Mouse (Mus musculus) liver, adult (tissue): ENCODE results near the gene Kcnd3.

Source experiments
- GATA4 ChIP-seq: IDR thresholded peaks from 2 replicates; pipeline ENCODE4 v1.6.1; 2014; ENCODE audit warnings: mild to moderate bottlenecking, low read length; ENCODE audit not compliant: insufficient replicate concordance

The Kcnd3 gene

DNA sequence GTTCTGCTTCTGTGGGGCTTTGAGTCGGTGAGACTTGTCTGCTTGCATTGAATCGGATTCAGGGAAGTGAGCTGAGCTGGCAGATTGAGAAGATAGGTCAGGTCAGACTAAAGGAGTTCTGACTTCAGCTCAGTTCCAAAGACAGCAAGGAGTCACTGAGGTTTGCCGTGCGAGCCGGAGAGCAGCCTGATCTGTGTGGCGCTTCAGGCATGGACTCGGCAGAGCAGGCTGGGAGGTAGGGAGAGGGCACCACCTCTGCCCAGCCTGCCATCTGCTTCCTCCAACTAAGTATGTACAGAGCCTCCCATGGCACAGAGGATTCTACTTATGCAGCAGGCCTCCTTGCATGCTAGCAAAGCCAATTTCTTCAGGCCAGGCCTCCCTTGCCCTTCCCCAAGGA lies 44.1 kb downstream of the Kcnd3 start:
- TF ChIP-seq GATA4, result no peak

DNA sequence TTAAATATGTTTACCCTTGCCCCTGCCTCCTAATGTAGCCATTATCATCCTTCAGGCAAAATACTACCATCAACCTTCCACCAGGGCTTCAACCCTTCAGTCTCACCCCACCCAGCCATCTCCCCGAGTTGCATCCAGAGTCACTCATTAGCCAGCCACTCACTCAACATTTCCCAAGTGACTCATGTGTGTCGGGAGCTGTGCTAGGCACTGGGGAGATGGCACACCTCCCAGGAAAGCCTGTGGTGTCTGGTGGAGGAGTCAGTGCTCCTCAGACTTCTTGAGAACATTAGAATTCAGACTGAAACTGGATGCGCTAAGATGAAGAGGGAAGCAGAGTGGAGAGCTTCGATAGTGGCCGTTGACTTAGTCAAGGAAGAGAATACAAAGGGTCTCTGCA lies 44.8 kb downstream of the Kcnd3 start:
- TF ChIP-seq GATA4, result no peak

DNA sequence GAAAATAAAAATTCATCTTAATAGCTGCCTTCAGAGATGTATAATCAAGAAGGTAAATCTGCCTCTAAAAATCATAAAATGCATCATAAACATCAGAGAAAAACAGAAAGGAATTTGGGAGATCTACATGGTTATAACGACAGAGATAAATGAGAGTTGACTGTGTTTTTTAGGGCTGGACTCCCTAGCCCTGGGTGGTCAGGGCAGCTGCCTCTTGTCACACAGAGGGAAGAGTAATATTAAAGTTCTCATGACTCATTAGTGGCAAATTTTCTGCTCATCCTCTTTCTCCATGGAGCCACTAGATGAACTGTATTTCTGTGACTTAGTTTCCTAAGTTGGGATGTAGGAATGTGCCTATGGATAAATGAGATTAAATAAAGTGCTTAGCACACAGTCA lies 48.9 kb downstream of the Kcnd3 start:
- no peak for TF ChIP-seq GATA4

DNA sequence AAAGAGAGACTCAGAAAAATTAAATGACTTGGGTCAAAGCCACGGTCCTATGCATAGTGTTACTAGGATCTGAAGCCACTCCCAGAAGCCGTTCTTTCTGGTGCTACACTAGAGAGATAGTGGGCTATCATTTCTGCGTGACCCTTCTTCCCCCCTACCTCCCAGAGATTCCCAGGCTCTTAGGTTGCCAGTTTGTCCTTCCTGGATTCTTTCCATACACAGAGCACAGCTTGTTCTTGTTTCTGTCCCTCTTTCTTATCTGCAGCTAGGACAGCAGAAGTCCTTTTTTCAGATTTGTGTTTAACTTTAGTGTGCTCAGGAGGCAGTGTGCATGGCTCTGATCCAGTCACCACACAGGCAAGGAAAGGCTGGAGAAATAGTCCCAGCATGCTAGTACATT lies 52.1 kb downstream of the Kcnd3 start:
- TF ChIP-seq GATA4, result no peak

- no peak for TF ChIP-seq GATA4
Observed at GRCm38 (mm10) chr3:105505161-105505872, 53.2 kb downstream of the Kcnd3 start.

DNA sequence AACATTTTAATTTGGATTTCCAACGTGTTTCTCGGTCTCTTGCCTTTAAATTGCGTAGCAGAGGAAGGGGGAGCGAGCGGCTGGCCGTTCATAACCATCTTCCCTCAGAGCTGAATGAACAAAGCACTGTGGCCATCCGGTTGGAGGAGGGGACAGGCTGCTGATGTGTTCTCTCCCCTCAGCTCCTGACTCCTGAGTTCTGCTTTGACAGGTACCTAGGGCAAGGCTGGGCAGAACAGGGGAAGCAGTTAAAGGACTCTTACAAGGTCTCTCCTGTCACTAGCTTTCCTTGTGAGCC lies 53.7 kb downstream of the Kcnd3 start:
- TF ChIP-seq GATA4, result no peak

DNA sequence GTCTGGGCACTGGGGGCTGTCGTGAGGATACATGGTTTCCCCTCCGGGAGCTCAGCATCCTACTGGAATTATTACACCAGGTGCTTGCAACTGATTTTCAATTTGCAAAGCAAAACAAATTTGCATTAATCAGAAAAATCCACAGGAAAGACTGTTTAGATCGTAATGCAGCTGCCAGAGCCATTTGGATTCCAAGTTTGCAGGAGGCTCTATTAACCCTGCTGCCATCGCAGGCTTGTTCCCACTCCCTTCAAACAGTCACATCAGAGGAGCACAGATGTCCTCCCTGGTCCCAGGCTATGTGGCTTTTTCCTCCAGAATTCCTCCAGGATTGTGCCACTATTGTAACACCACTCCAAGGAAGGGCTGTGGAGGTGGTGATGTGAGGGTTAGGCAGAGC lies 54.5 kb downstream of the Kcnd3 start:
- no peak for TF ChIP-seq GATA4

GRCm38 (mm10) chr3:105509321-105509720 lies 57.2 kb downstream of the Kcnd3 start:
- no peak for TF ChIP-seq GATA4

- TF ChIP-seq GATA4, result no peak
Observed at GRCm38 (mm10) chr3:105511836-105512235, 59.7 kb downstream of the Kcnd3 start.

DNA sequence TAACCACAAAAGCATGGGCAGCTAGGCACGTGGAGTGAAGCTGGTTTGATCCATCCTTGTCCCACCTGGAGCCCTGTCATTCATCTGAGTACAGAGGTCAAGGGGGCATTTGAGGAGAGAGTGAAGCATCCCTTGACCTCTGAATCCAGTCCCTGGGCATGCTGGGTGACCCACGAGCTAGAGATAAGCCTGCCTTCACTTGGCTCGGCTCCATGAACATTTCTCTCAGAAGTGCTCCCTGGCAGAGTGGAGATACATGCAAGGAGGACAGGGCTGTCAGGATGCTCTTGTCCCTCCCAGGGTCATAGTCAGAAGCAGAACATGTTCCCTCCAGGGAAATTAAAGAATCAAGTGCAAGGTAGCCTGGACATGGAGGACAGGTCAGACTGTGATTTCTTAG lies 62.1 kb downstream of the Kcnd3 start:
- no peak for TF ChIP-seq GATA4

DNA sequence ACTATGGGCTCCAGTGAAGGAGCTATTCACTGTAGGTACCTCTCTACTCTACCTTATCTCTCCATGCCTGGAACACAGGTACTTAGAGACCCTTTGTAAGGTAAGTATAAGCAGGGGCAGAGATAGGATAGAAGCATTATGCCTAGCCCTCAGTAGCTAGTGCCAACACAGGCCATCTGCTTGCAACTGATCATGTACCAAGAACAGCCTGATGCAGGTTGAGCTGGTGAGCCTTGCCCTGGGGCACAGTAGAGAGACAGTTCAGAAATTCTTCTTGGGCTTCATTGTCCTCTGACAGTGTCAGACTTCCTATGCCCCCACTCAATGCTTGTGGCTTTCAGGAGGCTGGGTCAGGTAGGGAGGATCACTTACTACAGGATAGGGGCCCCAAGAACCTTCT lies 62.9 kb downstream of the Kcnd3 start:
- no peak for TF ChIP-seq GATA4

DNA sequence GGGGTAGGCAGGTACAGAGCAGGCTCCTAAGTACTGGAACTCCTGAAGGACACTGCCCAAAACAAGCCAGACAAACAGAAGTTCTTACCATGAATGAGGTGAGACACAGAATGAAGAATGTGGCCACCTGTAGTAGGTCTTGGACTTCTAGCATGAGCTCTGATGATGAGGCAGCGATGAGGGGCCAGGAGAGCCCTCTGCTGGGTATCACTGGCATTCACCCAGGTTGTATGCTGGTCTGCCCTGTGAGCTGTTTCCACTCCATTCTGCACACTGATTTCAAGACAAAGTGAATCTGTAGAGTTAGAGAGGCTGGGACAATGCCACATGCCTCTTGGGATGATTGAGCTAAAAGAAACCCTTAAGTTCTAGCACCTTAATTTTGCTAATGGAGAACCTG lies 63.5 kb downstream of the Kcnd3 start:
- TF ChIP-seq GATA4, result no peak

DNA sequence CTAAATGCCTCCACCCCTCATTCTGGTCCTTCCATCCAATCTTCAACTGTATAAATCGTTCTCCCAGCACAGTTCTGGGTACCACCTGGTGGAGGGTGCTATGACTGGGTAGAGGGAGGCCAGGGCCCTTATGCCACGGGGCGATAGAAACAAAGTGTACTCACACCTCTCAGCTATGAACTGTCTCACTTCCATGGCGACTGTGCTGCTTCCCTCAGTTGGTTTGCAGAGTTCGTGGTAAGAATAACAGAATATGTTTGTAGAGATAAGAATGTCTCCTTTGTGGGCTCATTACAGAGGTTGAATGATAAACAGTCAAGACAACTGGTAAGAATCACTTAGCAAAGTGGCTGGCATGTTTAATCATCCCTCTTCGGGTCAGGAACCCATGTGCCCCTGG lies 68.3 kb downstream of the Kcnd3 start:
- no peak for TF ChIP-seq GATA4

DNA sequence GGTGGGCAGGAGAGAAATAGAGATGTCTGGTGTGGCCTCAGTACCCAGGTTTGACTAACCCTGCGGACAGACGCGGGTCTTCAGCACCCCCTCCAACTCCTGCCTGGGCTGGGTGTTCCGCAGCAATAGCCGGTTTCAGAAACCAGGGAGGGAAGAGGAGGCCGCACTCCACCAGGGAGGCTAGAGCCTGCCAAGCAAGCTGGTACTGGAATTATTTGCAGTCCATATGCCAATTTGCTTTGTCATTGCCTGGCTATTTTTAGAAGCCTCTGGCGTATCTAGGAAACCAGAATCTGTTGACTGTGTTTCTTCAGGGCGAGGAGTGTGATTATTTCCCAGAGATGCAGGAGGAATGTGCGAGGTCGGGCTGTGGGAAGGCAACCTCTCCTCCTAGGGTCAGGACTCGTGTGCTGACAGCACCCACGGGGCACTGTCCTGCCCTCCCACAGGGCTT lies 69.1 kb downstream of the Kcnd3 start:
- no peak for TF ChIP-seq GATA4

- no peak for TF ChIP-seq GATA4
Observed at GRCm38 (mm10) chr3:105521639-105522038, 69.5 kb downstream of the Kcnd3 start.

DNA sequence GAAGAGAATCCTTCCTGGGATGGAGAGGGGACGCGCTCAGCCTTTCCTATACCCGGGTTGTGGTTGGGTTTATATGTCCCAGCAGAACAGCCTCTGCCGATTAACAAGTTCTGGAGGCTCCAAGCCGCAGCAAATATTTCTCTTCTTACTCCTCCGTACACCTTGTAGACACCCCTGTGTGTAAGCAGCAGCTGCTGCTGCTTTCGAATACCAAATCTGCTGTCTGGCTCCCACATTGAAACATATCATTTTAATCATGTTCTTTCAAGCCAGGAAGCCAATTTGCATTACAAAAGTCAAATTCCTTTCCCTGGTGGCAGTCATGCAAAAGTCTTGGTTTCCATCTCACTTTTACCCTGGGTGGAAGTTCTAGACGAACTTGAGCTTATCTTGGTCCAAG lies 76.7 kb downstream of the Kcnd3 start:
- TF ChIP-seq GATA4, result no peak

DNA sequence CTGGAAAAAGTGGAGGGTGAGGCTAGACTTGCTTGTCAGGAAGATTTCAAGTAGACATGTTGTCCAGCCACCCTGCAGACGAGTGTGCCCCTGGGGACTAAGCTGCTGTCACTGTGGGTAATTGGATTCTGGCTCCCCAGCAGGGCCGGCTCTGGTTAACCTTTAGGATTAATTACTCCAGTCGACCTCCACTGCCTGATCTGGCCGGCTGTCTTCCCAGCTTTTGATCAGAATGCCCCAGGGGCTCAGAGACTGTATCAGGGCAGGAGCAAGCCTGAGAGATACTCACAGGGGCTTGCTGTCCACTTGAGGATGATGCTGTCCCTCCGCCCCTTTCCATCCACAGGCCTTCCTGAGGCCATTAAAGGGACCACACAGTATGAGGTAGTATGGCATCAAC lies 77.6 kb downstream of the Kcnd3 start:
- no peak for TF ChIP-seq GATA4
